Mouse (Mus musculus): ENCODE results near the gene Kcnab2. TPM values are rescaled to one million over a fixed set of nuclear protein-coding genes. Genes with fewer than 3 reads are reported as not detected.

Gene Kcnab2
- total and polyA plus RNA-seq, 3 experiments, result 82.9 to 118 TPM; not detected in 1

DNA sequence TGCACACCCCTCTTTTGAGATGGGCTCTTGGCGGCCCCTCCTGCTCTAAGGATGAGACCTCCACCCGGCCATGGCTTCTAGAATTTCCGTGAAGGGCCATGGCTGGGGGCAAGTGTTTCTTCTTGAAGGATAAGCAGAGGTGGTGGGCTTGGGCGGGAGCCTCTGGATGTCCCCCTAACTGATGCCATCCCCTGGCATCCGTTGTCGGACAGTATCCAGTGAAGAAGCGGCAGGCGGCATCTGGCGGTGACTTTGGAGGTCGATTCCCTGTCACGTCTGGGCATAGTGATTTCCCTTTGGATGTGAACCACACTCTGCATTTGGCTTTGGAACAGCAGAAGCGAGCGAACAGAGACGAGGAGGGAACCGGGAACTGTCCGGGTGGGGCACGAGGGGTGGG is 85.0 kb downstream of the Kcnab2 start:
- no peaks in the 10 kb centered on the region for H3K27me3 ChIP-seq (ENCODE audit: control insufficient read depth in 1 of 2, insufficient read depth in 2 of 2, low read length in 2 of 2)
- H3K4me3 ChIP-seq (ENCODE audit: control insufficient read depth in 1 of 2, insufficient read depth in 1 of 2, low read depth in 2 of 2, low read length in 2 of 2), result no peak overlapping the region
- no peaks in the 10 kb centered on the region for H3K79me2 ChIP-seq (ENCODE audit: control insufficient read depth, insufficient read depth, low read length, poor library complexity)
- H3K9ac ChIP-seq (ENCODE audit: control insufficient read depth, low read depth, low read length, poor library complexity, severe bottlenecking), result no peak overlapping the region
- H3K27ac ChIP-seq (ENCODE audit: control insufficient read depth, low read depth, low read length), result no peak overlapping the region
- H3K36me3 ChIP-seq (ENCODE audit: control insufficient read depth in 1 of 2, insufficient read depth in 2 of 2, low read length in 2 of 2), result no peaks in the 10 kb centered on the region
- H3K9me3 ChIP-seq (replicated peaks; ENCODE audit: insufficient read depth, low read length), result no peaks in the 10 kb centered on the region
- no peaks in the 10 kb centered on the region for H3K4me1 ChIP-seq (ENCODE audit: control insufficient read depth in 1 of 2, insufficient read depth in 2 of 2, low read length in 2 of 2)
- DNase-seq (ENCODE audit: low read depth, low spot score), result no peak
- TF ChIP-seq TBP (IDR thresholded peaks at IDR 0.05; ENCODE audit: low read depth, low read length) (no peak), MEF2A (IDR thresholded peaks at IDR 0.05; ENCODE audit: extremely low read depth, insufficient replicate concordance, low read depth, low read length, poor library complexity, severe bottlenecking) (no peak), TAL1 (IDR thresholded peaks at IDR 0.05; ENCODE audit: low read length) (no peak), E2F4 (IDR thresholded peaks at IDR 0.05; ENCODE audit: borderline replicate concordance, low read depth, low read length) (no peak), ZC3H11A (IDR thresholded peaks at IDR 0.05; ENCODE audit: low read depth, low read length) (no peak), MAZ (IDR thresholded peaks at IDR 0.05; ENCODE audit: low read depth, low read length) (no peak), MYC (IDR thresholded peaks at IDR 0.05; ENCODE audit: low read depth, low read length) (no peak), EP300 (IDR thresholded peaks at IDR 0.05; ENCODE audit: low read depth in 1 of 2, low read length in 2 of 2) (no peak), SIN3A (IDR thresholded peaks at IDR 0.05; ENCODE audit: low read length) (no peak), MXI1 (IDR thresholded peaks at IDR 0.05; ENCODE audit: low read depth, low read length) (no peak)

DNA sequence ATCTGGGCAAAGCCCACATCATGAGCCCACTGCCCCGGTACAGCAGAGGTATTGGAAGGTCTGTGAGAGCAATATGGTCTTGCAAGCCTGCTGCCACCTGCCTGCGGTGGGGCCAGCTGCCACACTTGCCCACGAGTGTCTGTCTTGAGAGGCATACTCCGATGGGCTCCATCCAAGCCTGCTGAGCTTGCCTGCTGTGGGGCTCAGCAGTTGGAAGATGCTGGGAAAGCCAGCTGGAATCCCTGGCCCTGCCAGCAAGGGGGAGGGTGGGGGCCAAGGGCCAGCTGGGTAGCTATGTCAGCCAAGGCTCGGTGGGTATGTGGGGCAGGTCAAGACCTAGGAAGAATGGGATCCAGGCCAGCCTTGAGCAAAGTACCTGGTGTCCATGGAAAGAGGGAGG is 85.5 kb downstream of the Kcnab2 start:
- no peaks in the 10 kb centered on the region for H3K79me2 ChIP-seq (ENCODE audit: control insufficient read depth, insufficient read depth, low read length, poor library complexity)
- TF ChIP-seq TAL1 (IDR thresholded peaks at IDR 0.05; ENCODE audit: low read length) (no peak), ETS1 (IDR thresholded peaks at IDR 0.05; ENCODE audit: low read depth, low read length) (no peak), TCF12 (IDR thresholded peaks at IDR 0.05; ENCODE audit: low read depth, low read length) (no peak), E2F4 (IDR thresholded peaks at IDR 0.05; ENCODE audit: borderline replicate concordance, low read depth, low read length) (no peak), POLR2AphosphoS5 (IDR thresholded peaks at IDR 0.05; ENCODE audit: borderline replicate concordance, low read depth, low read length) (no peak), MXI1 (IDR thresholded peaks at IDR 0.05; ENCODE audit: low read depth, low read length) (no peak), EP300 (IDR thresholded peaks at IDR 0.05; ENCODE audit: low read depth in 1 of 2, low read length in 2 of 2) (no peak), MEF2A (IDR thresholded peaks at IDR 0.05; ENCODE audit: extremely low read depth, insufficient replicate concordance, low read depth, low read length, poor library complexity, severe bottlenecking) (no peak), CHD2 (IDR thresholded peaks at IDR 0.05; ENCODE audit: low read length) (no peak), SIN3A (IDR thresholded peaks at IDR 0.05; ENCODE audit: low read length) (no peak), SMC3 (IDR thresholded peaks at IDR 0.05; ENCODE audit: low read depth, low read length) (no peak), CHD1 (IDR thresholded peaks at IDR 0.05; ENCODE audit: low read depth, low read length) (no peak)
- DNase-seq (ENCODE audit: low read depth, low spot score), result no peak
- no peak overlapping the region for H3K27ac ChIP-seq (ENCODE audit: control insufficient read depth, low read depth, low read length)
- H3K4me3 ChIP-seq (ENCODE audit: control insufficient read depth in 1 of 2, insufficient read depth in 1 of 2, low read depth in 2 of 2, low read length in 2 of 2), result no peak overlapping the region
- no peaks in the 10 kb centered on the region for H3K36me3 ChIP-seq (ENCODE audit: control insufficient read depth in 1 of 2, insufficient read depth in 2 of 2, low read length in 2 of 2)
- H3K4me1 ChIP-seq (ENCODE audit: control insufficient read depth in 1 of 2, insufficient read depth in 2 of 2, low read length in 2 of 2), result no peaks in the 10 kb centered on the region
- H3K9me3 ChIP-seq (replicated peaks; ENCODE audit: insufficient read depth, low read length), result no peaks in the 10 kb centered on the region
- no peak overlapping the region for H3K9ac ChIP-seq (ENCODE audit: control insufficient read depth, low read depth, low read length, poor library complexity, severe bottlenecking)
- no peaks in the 10 kb centered on the region for H3K27me3 ChIP-seq (ENCODE audit: control insufficient read depth in 1 of 2, insufficient read depth in 2 of 2, low read length in 2 of 2)
